Mouse (Mus musculus): ENCODE results near the gene Sox15.

DNA sequence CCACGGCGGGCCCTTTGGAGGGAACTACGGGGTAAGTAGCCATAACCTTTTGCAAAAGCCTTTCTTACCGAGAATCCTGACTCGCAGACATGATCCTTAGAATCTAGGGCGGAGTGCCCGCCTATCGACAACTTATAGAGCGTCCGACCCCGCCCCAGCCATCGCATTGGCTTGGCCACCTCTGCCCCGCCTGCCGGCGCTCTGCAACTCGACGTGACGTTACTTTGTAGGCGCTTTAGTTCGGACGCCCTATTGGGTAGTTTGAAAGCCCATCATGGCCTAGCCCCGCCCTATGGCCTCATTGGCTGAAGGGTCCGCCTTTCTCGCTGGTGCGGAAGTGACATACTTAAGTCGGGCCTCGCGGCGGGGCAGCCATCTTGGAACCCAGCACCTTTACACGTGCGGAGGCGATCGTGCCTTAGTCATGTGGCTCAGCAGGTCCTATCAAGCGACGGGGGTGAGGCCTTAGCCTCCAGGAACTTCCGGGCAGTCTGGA lies 17.1 kb downstream of the Sox15 start, which contains the start of gene Eif4a1:
- TF ChIP-seq CTCF (IDR thresholded peaks at IDR 0.05; ENCODE audit: borderline replicate concordance, control insufficient read depth, extremely low read depth, insufficient read depth, low read length, poor library complexity), result peak; percentile 54
- peak; percentile 85 for TF ChIP-seq POLR2A (IDR thresholded peaks at IDR 0.05; ENCODE audit: control insufficient read depth, extremely low read depth, insufficient read depth, low read length, poor library complexity)
